Mouse (Mus musculus) limb, embryonic 12.5 days (tissue): ENCODE data around the gene Zfpm1. TPM values are rescaled to one million over a fixed set of nuclear protein-coding genes. Genes with fewer than 3 reads are reported as not detected.

Experiments used
- ATAC-seq: fragments of 200-750 bp; cut with Nextera tagmentation; 2 replicates; pipeline ENCODE4 v1.8.0; 2017; ENCODE audit warnings: low read depth, moderate TSS enrichment; ENCODE audit not compliant: insufficient number of reproducible peaks, insufficient read depth, low FRiP score, low TSS enrichment
- H3K27ac ChIP-seq: fragments of 300-500 bp; sonication (generic); 2 replicates; pipeline ENCODE4 v1.5.1; 2016; ENCODE audit warnings: mild to moderate bottlenecking, moderate library complexity
- H3K27me3 ChIP-seq: fragments of 300-500 bp; sonication (generic); 2 replicates; pipeline ENCODE4 v1.6.1; 2016; ENCODE audit warnings: mild to moderate bottlenecking, moderate library complexity
- H3K36me3 ChIP-seq: fragments of 300-500 bp; sonication (generic); 2 replicates; pipeline ENCODE4 v1.6.1; 2016; ENCODE audit warnings: mild to moderate bottlenecking, moderate library complexity
- H3K4me1 ChIP-seq: fragments of 300-500 bp; sonication (generic); replicated peaks from 2 replicates; pipeline ENCODE4 v1.6.1; 2016
- H3K4me2 ChIP-seq: fragments of 300-500 bp; sonication (generic); 2 replicates; pipeline ENCODE4 v1.6.1; 2016; ENCODE audit warnings: mild to moderate bottlenecking, moderate library complexity
- H3K4me3 ChIP-seq: fragments of 300-500 bp; sonication (generic); replicated peaks from 2 replicates; pipeline ENCODE4 v1.5.1; 2016; ENCODE audit warnings: mild to moderate bottlenecking
- H3K9ac ChIP-seq: fragments of 300-500 bp; sonication (generic); replicated peaks from 2 replicates; pipeline ENCODE4 v1.6.1; 2016; ENCODE audit warnings: mild to moderate bottlenecking, moderate library complexity
- H3K9me3 ChIP-seq: fragments of 300-500 bp; sonication (generic); 2 replicates; pipeline ENCODE4 v1.6.1; 2016; ENCODE audit warnings: mild to moderate bottlenecking, moderate library complexity
- WGBS: fragments of 180-500 bp; shearing (Covaris S2); methylation state at CpG from one replicate; pipeline ENCODE4 v1.1.7; 2016; 5-methylcytosine and 5-hydroxymethylcytosine counted together
- polyA plus RNA-seq: library from polyadenylated mRNA; unstranded; fragments of >200 nt; fragmentation: Nextera tagmentation; extraction: Ambion mirVana; gene quantifications from 2 replicates; pipeline ENCODE4 v1.2.1, GENCODE M21; 2016

The Zfpm1 gene
- polyA plus RNA-seq, 1 experiment from 2014 or later: 1.2 TPM

DNA sequence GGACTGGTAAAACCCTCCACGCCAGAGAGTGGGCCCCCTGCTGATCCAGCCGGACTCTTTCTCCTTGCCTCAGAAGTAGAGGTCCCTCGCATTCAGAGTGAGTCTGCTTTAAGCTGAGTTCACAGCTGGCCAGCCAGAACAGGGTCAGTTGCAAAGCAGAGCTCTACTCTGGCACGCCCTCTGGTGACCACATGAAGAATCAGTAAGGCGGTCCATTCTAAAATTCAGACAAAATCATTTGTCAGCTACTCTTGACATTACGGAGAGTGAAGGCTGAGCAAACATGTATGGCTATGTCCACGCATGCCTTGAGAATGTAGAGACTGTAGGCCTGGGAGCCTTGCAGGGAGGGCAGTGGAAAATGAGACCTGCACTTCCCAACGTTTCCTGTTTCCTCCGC, 87.7 kb downstream of the Zfpm1 start:
- H3K4me2 ChIP-seq: no peak overlapping the region
- H3K4me1 ChIP-seq: no peaks in the 10 kb centered on the region
- H3K27me3 ChIP-seq: no peaks in the 10 kb centered on the region; the same call in 1 of the 2 replicates
- no peak overlapping the region for H3K27ac ChIP-seq
- H3K4me3 ChIP-seq: no peak overlapping the region
- WGBS: 13% methylated on average over 9 of the region's 9 CpGs
- no peak overlapping the region for H3K9ac ChIP-seq
- H3K9me3 ChIP-seq: no peaks in the 10 kb centered on the region
- ATAC-seq: 0 out of 2 replicates have a peak, but pooled peaks have one; percentile 32
- H3K36me3 ChIP-seq: no peaks in the 10 kb centered on the region

DNA sequence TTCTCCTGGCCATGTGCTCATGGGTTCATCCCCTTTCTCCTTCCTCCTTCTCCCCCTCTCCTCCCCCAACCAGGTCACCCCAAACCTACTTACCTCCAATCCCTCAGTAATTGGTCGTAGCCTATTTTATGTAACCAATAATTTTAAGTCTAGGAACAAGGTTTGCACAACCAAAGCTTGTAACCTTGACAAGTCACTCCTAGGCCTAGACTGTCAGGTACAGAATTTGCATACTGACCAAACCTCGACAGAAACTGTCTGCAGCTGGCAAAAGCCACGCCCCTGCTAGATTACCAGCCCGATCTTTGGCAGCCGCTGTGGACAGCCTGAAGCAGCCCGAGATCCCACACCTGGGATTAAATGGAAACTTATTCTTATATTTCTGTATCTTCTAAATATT, 89.8 kb downstream of the Zfpm1 start:
- H3K4me3 ChIP-seq: no peak overlapping the region
- no peak overlapping the region for H3K27ac ChIP-seq
- ATAC-seq: no peak
- 0 out of 2 replicates have a peak, but pooled peaks cover 8% of the 10 kb centered on the region for H3K4me1 ChIP-seq
- 73% methylated on average over 6 of the region's 6 CpGs for WGBS
- no peaks in the 10 kb centered on the region; the same call in 1 of the 2 replicates for H3K27me3 ChIP-seq
- no peak overlapping the region for H3K4me2 ChIP-seq
- H3K9me3 ChIP-seq: no peaks in the 10 kb centered on the region
- no peak overlapping the region for H3K9ac ChIP-seq
- no peaks in the 10 kb centered on the region for H3K36me3 ChIP-seq

DNA sequence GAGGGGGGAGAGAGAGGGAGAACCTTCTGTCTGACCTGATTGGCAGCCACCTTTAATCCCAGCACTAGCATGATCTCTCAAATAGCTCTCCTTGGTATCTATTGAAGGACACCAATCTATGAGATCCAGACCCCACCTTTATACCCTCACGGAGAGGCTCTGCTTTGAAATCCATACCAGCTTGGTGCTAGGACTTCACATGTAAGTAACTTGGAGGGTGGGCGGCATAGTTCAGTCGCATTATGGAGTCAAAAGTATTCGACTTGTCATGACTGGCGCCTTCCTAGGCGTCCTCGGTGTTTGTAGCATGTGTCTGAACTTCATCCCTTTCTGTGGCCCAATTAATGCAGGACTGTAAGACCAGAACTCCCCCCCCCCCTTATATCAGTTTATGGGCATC, 93.4 kb downstream of the Zfpm1 start:
- peaks cover 22% of the 10 kb centered on the region for H3K36me3 ChIP-seq
- H3K9ac ChIP-seq: no peak overlapping the region
- no peaks in the 10 kb centered on the region for H3K27me3 ChIP-seq
- H3K27ac ChIP-seq: no peak overlapping the region
- H3K4me3 ChIP-seq: no peak overlapping the region; the same call in 1 of the 2 replicates
- H3K9me3 ChIP-seq: no peaks in the 10 kb centered on the region
- ATAC-seq: no peak
- WGBS: 93% methylated on average over 7 of the region's 7 CpGs
- H3K4me1 ChIP-seq: peaks cover 23% of the 10 kb centered on the region
- peak overlapping the region; percentile 87 for H3K4me2 ChIP-seq

- peak overlapping the region; percentile 89 for H3K4me3 ChIP-seq
- no peak overlapping the region for H3K27ac ChIP-seq
- peak overlapping the region; percentile 87 for H3K4me2 ChIP-seq
- peak; percentile 6; the same call in 1 of the 2 replicates for ATAC-seq
- H3K36me3 ChIP-seq: peaks cover 27% of the 10 kb centered on the region
- no peak overlapping the region for H3K9ac ChIP-seq
- H3K9me3 ChIP-seq: no peaks in the 10 kb centered on the region
- H3K27me3 ChIP-seq: no peaks in the 10 kb centered on the region
- H3K4me1 ChIP-seq: peaks cover 23% of the 10 kb centered on the region
- 27% methylated on average over 13 of the region's 13 CpGs for WGBS
Observed at GRCm38 (mm10) chr8:122375751-122376364, 93.9 kb downstream of the Zfpm1 start.

- Histone ChIP-seq H3K27ac (peak within 1 kb of the TSS; percentile 93), H3K4me3 (peak within 1 kb of the TSS; percentile 89), H3K36me3 (peaks cover 32% of the 10 kb centered on the region), H3K4me1 (peaks cover 23% of the 10 kb centered on the region), H3K9me3 (no peaks in the 10 kb centered on the region), H3K4me2 (peak within 1 kb of the TSS; percentile 87), H3K27me3 (no peaks in the 10 kb centered on the region), H3K9ac (peak within 1 kb of the TSS; percentile 87)
- under 1% methylated on average over 105 of the region's 107 CpGs for WGBS
- ATAC-seq: peak; percentile 88
Observed at GRCm38 (mm10) chr8:122376365-122377231, 94.7 kb downstream of the Zfpm1 start, which contains the start of gene Zc3h18. Gene Zc3h18, plus strand, starts transcription at chr8:122376609.

- H3K4me1 ChIP-seq: peaks cover 5% of the 10 kb centered on the region
- H3K36me3 ChIP-seq: peaks cover 89% of the 10 kb centered on the region
- H3K9ac ChIP-seq: no peak overlapping the region
- H3K27me3 ChIP-seq: no peaks in the 10 kb centered on the region
- WGBS: 85% methylated on average over 4 of the region's 4 CpGs
- no peaks in the 10 kb centered on the region for H3K9me3 ChIP-seq
- H3K4me3 ChIP-seq: no peak overlapping the region
- no peak overlapping the region for H3K27ac ChIP-seq
- no peak for ATAC-seq
- no peak overlapping the region for H3K4me2 ChIP-seq
Observed at GRCm38 (mm10) chr8:122383039-122383438, 101.1 kb downstream of the Zfpm1 start.

Other genes starting within 250 kb of the Zfpm1 start
- gene Trhr2, start 78.6 kb downstream of the Zfpm1 start, polyA plus RNA-seq: not detected in 2 replicates
- gene Zc3h18, start 94.5 kb downstream of the Zfpm1 start, polyA plus RNA-seq: 76.7 and 76.9 TPM in 2 replicates
- gene Il17c, start 139.9 kb downstream of the Zfpm1 start, polyA plus RNA-seq: not detected in 2 replicates
- gene Cyba, start 150.8 kb downstream of the Zfpm1 start, polyA plus RNA-seq: 101 and 104 TPM in 2 replicates
- gene Mvd, start 161.3 kb downstream of the Zfpm1 start, polyA plus RNA-seq: 40.5 and 48.7 TPM in 2 replicates
- gene Snai3, start 178.6 kb downstream of the Zfpm1 start, polyA plus RNA-seq: 0.16 and 0.38 TPM in 2 replicates
- 45.8 and 46.4 TPM in 2 replicates for gene Rnf166, start 193.9 kb downstream of the Zfpm1 start, polyA plus RNA-seq
- gene Ctu2, start 194.0 kb downstream of the Zfpm1 start, polyA plus RNA-seq: 79.5 and 80.5 TPM in 2 replicates